Mouse (Mus musculus): ENCODE measurements around the gene Napb. TPM values are rescaled to one million over a fixed set of nuclear protein-coding genes. Genes with fewer than 3 reads are reported as not detected.

Gene Napb
- polyA plus RNA-seq, 1 experiment from 2014 or later = 13.9 TPM

- Histone ChIP-seq H3K27me3 (ENCODE audit: control insufficient read depth, insufficient read depth, low read length) (no peaks in the 10 kb centered on the region), H3K9ac (ENCODE audit: low read length) (no peak overlapping the region), H3K36me3 (ENCODE audit: control insufficient read depth, insufficient read depth, low read length) (no peaks in the 10 kb centered on the region), H3K4me2 (ENCODE audit: low read depth, low read length, severe bottlenecking) (no peak overlapping the region), H3K27ac (ENCODE audit: low read depth, low read length) (no peak overlapping the region), H3K4me3 (ENCODE audit: low read depth, low read length) (no peak overlapping the region), H3K4me1 (replicated peaks; ENCODE audit: control insufficient read depth, insufficient read depth, low read length) (no peaks in the 10 kb centered on the region), H3K9me3 (ENCODE audit: control insufficient read depth, low read length) (no peaks in the 10 kb centered on the region)
- no peak for DNase-seq (ENCODE audit: low spot score)
- ATAC-seq (replicated peaks; ENCODE audit: low FRiP score) = no peak
- WGBS = 89% methylated on average over 6 of the region's 6 CpGs
These were observed 87.8 kb downstream of the Napb start for GRCm38 (mm10) chr2:148644421-148645000.

Other genes starting within 250 kb of the Napb start
- gene Nxt1, start 59.9 kb downstream of the Napb start, polyA plus RNA-seq (2014; fragmentation: Nextera tagmentation; extraction: Ambion mirVana) = 134 and 151 TPM in 2 replicates
- 27.8 and 29.3 TPM in 2 replicates for gene Gzf1, start 51.4 kb downstream of the Napb start, polyA plus RNA-seq (2014; fragmentation: Nextera tagmentation; extraction: Ambion mirVana)
- not detected in 2 replicates for gene Cstl1, start 17.9 kb upstream of the Napb start, polyA plus RNA-seq (2014; fragmentation: Nextera tagmentation; extraction: Ambion mirVana)
- not detected in 2 replicates for gene Cst11, start 39.0 kb upstream of the Napb start, polyA plus RNA-seq (2014; fragmentation: Nextera tagmentation; extraction: Ambion mirVana)
- gene 8030411F24Rik, start 49.5 kb upstream of the Napb start, polyA plus RNA-seq (2014; fragmentation: Nextera tagmentation; extraction: Ambion mirVana) = not detected in 2 replicates
- not detected in 2 replicates for gene Cst12, start 56.9 kb upstream of the Napb start, polyA plus RNA-seq (2014; fragmentation: Nextera tagmentation; extraction: Ambion mirVana)
- gene Cst8, start 66.3 kb upstream of the Napb start, polyA plus RNA-seq (2014; fragmentation: Nextera tagmentation; extraction: Ambion mirVana) = not detected in 2 replicates
- gene Cst13, start 87.6 kb upstream of the Napb start, polyA plus RNA-seq (2014; fragmentation: Nextera tagmentation; extraction: Ambion mirVana) = not detected in 2 replicates
- not detected in 2 replicates for gene Cst9, start 102.7 kb upstream of the Napb start, polyA plus RNA-seq (2014; fragmentation: Nextera tagmentation; extraction: Ambion mirVana)
- not detected in 2 replicates for gene 9230104L09Rik, start 132.6 kb upstream of the Napb start, polyA plus RNA-seq (2014; fragmentation: Nextera tagmentation; extraction: Ambion mirVana)
- 300 and 319 TPM in 2 replicates for gene Cst3, start 143.2 kb upstream of the Napb start, polyA plus RNA-seq (2014; fragmentation: Nextera tagmentation; extraction: Ambion mirVana)